Mouse (Mus musculus) heart, postnatal 0 days (tissue): ENCODE measurements around the gene Nmi.

Experiments
- CTCF ChIP-seq: IDR thresholded peaks from 2 replicates; pipeline ENCODE4 v1.5.1; 2016; ENCODE audit warnings: antibody characterized with exemption, control low read depth, low read depth
- EP300 ChIP-seq: IDR thresholded peaks from 2 replicates; pipeline ENCODE4 v1.6.1; 2016; ENCODE audit warnings: antibody characterized with exemption, low read depth

- TF ChIP-seq CTCF (no peak), EP300 (no peak)
Measured at GRCm38 (mm10) chr2:52006380-52006779, 33.1 kb upstream of the Nmi start.
